Mouse (Mus musculus) heart, postnatal 0 days (tissue): ENCODE measurements at regions not wholly inside any gene's neighbourhood (a gene's known extent, or its start where the extent isn't known, plus 50 kb on each side); places are given as distances from the start of the nearest gene placed in this dataset.

Experiments
- ATAC-seq: fragments of 200-750 bp; cut with Nextera tagmentation; 2 replicates; pipeline ENCODE4 v1.8.0; 2017; ENCODE audit warnings: low read depth, moderate number of reproducible peaks, moderate library complexity; ENCODE audit not compliant: insufficient read depth
- DNase-seq: peaks from one replicate; pipeline ENCODE4 v3.0.0-alpha.2; 2016; ENCODE audit warnings: low spot score
- H3K27ac ChIP-seq: fragments of 300-500 bp; sonication (generic); 2 replicates; pipeline ENCODE4 v1.5.1; 2014; ENCODE audit warnings: low read depth, mild to moderate bottlenecking
- H3K27me3 ChIP-seq: fragments of 300-500 bp; sonication (generic); 2 replicates; pipeline ENCODE4 v1.6.1; 2014; ENCODE audit warnings: low read length, mixed read lengths; ENCODE audit not compliant: control insufficient read depth, insufficient read depth
- H3K36me3 ChIP-seq: fragments of 300-500 bp; sonication (generic); replicated peaks from 2 replicates; pipeline ENCODE4 v1.6.1; 2014; ENCODE audit warnings: low read length, mixed read lengths; ENCODE audit not compliant: control insufficient read depth, insufficient read depth
- H3K4me1 ChIP-seq: fragments of 300-500 bp; sonication (generic); 2 replicates; pipeline ENCODE4 v1.6.1; 2014; ENCODE audit warnings: antibody characterized with exemption; ENCODE audit not compliant: control insufficient read depth, insufficient read depth
- H3K4me2 ChIP-seq: fragments of 300-500 bp; sonication (generic); 2 replicates; pipeline ENCODE4 v1.6.1; 2014; ENCODE audit warnings: low read depth, mild to moderate bottlenecking, low read length, moderate library complexity
- H3K4me3 ChIP-seq: fragments of 300-500 bp; sonication (generic); 2 replicates; pipeline ENCODE4 v1.5.1; 2014; ENCODE audit warnings: low read depth, low read length
- H3K9ac ChIP-seq: fragments of 300-500 bp; sonication (generic); replicated peaks from 2 replicates; pipeline ENCODE4 v1.6.1; 2014; ENCODE audit warnings: low read depth, low read length, mixed read lengths
- H3K9me3 ChIP-seq: fragments of 300-500 bp; sonication (generic); replicated peaks from 2 replicates; pipeline ENCODE4 v1.6.1; 2016; ENCODE audit warnings: low read length; ENCODE audit not compliant: control insufficient read depth
- CTCF ChIP-seq: IDR thresholded peaks from 2 replicates; pipeline ENCODE4 v1.5.1; 2016; ENCODE audit warnings: antibody characterized with exemption, control low read depth, low read depth
- EP300 ChIP-seq: IDR thresholded peaks from 2 replicates; pipeline ENCODE4 v1.6.1; 2016; ENCODE audit warnings: antibody characterized with exemption, low read depth
- WGBS: fragments of 180-500 bp; shearing (Covaris S2); extraction: QIAGEN DNeasy Blood & Tissue Kit; methylation state at CpG from one replicate; pipeline ENCODE4 v1.1.7; 2014; 5-methylcytosine and 5-hydroxymethylcytosine counted together

DNA sequence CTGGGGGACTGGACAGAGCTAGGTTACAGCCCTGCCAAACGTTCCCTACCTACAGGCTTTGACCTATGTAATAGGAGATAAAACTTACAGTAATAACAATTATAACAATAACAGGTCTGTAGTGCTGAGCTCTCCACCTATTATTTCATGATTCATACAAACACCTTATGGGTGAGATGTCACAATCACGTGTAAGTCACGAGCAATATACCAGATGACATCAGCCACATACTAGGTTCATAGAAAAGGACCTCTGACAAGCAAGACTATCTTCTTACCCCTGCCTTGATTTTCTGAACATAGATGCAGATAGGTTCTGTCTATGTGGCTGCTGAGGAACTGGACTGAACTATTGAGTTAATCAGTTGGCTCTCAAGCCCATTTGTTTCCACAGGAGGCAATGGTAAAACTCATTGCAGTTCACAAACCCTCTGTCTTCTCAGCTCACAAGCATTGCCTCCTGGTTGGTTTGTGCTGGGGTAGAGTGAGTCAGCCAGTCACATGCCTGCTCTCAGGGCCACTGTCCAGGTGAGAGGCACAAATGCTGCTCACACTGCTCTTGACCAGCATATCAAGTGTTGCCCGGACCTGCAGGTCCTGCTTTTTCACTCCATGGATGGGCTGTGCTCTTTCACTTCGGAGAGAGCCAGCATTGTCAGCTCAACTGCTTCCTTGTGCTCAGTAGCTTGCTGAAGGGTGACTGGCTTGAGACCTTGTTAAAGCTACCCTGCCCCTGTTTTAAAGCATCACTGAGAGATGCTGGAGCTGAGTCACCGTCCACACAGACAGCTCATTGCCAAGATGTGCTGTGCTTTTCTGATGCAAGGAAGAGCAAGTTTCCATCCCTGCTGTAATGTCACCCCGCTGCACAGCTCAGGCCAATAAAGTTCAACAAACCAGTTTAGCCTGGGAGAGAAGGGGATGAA lies 1275.9 kb downstream of the Gsdmc2 start:
- no peaks in the 10 kb centered on the region for H3K9me3 ChIP-seq
- H3K4me1 ChIP-seq: no peaks in the 10 kb centered on the region
- no peak for ATAC-seq
- no peak for DNase-seq
- TF ChIP-seq CTCF (no peak), EP300 (no peak)
- no peak overlapping the region for H3K4me3 ChIP-seq
- no peaks in the 10 kb centered on the region for H3K36me3 ChIP-seq
- H3K4me2 ChIP-seq: no peak overlapping the region
- WGBS: 65% methylated on average over 7 of the region's 7 CpGs
- H3K27me3 ChIP-seq: no peaks in the 10 kb centered on the region
- H3K9ac ChIP-seq: no peak overlapping the region
- no peak overlapping the region for H3K27ac ChIP-seq

DNA sequence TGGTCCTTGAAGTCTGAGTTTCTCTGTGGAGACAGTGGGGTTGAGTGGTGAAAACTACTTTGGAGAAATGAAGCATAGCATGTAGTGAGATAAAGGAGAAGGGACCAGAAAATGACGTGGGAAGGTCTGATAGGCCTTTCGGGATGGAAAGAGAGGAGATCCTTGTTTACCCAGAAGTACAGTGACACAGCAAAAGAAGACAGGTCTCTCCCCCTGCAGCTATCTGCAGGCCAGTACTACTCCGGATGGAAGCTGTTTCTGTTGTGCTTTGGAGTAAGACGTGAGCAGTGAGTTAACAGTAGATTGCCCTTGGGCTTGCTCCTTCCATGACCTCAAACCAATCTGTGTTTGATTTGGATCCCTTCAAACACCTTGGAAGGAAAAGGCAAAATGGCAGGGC lies 1277.5 kb downstream of the Gsdmc2 start:
- Histone ChIP-seq H3K27ac (no peak overlapping the region), H3K4me1 (no peaks in the 10 kb centered on the region), H3K4me3 (no peak overlapping the region), H3K4me2 (no peak overlapping the region), H3K9me3 (no peaks in the 10 kb centered on the region), H3K27me3 (no peaks in the 10 kb centered on the region), H3K9ac (no peak overlapping the region), H3K36me3 (no peaks in the 10 kb centered on the region)
- ATAC-seq (no peak), DNase-seq (no peak)
- no peak for TF ChIP-seq CTCF
- 63% methylated on average over 4 of the region's 4 CpGs for WGBS

DNA sequence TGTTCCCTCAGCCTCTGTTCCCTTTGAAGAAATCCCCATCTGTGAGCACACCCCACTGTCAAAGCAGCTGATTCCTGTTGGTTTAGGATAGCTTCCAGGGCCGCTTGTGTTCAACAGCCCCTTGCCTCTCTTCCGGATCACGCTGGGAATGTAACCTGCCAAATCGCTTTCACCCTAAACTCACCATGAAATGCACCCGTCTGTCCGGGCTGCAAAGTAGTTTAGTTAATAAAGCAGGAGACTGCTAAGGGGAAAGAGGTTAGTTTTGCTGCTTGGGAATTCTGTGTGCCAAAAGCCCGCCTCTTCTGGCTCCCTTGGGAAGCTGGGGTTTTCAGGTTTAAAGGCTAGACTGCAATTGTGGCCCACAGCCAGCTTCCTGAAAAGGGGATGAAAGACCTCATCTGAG lies 1278.9 kb downstream of the Gsdmc2 start:
- no peak for ATAC-seq
- H3K27ac ChIP-seq: no peak overlapping the region
- WGBS: 12% methylated on average over 7 of the region's 7 CpGs

DNA sequence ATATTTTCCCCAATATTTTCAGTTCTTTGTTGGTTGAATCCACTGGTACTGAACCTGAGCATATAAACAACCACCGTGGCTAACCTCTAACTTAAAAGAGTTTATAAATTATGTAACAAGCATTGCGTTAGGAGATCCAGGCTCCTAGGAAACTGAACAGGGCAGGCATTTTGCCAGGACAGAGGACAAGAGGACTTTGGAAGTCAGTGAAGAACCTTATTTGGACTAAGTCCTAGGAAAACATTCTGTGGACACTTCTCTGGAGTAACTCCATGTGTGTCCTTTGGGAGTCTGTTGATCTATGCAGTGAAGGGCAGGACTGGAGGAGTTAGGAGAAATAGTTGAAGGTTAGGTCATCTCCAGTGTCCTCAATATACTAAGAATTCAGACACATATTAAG lies 1311.7 kb downstream of the Gsdmc2 start:
- WGBS: 67% methylated on average over 2 of the region's 2 CpGs

More for the DNA sequence above, 1278.9 kb downstream of the Gsdmc2 start:
- no peak overlapping the region for H3K4me3 ChIP-seq
- H3K27me3 ChIP-seq: no peaks in the 10 kb centered on the region
- peak overlapping the region; percentile 44 for H3K4me2 ChIP-seq
- TF ChIP-seq EP300: no peak
- no peak for TF ChIP-seq CTCF
- no peaks in the 10 kb centered on the region for H3K4me1 ChIP-seq
- H3K9ac ChIP-seq: no peak overlapping the region
- no peaks in the 10 kb centered on the region for H3K9me3 ChIP-seq
- peak; percentile 36 for DNase-seq
- H3K36me3 ChIP-seq: no peaks in the 10 kb centered on the region

DNA sequence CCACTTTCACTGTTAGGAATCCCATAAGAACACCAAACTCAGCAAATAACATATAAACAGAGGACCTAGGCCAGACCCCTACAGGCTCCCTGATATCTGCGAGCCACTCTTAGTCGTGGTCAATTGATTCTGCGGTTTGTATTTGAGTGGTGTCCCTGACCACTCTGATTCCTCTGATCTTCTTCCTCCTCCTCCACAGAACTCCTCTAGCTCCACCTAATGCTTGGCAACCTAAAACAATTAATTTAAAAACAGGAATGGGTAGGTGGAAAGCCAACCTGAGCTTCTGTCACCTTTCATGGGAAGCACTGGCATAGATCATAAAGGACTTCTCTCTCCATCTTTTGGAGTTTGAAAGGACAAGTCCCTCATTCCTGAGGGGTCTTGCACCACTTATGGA lies 1316.0 kb downstream of the Gsdmc2 start:
- Histone ChIP-seq H3K9ac (no peak overlapping the region), H3K4me3 (no peak overlapping the region), H3K36me3 (no peaks in the 10 kb centered on the region), H3K9me3 (no peaks in the 10 kb centered on the region), H3K4me1 (no peaks in the 10 kb centered on the region), H3K27me3 (no peaks in the 10 kb centered on the region), H3K4me2 (no peak overlapping the region), H3K27ac (no peak overlapping the region)
- DNase-seq (no peak), ATAC-seq (no peak)
- WGBS: 79% methylated on average over 3 of the region's 3 CpGs
- peak; percentile 25 for TF ChIP-seq CTCF
- no peak for TF ChIP-seq EP300

More for the DNA sequence above, 1311.7 kb downstream of the Gsdmc2 start:
- H3K36me3 ChIP-seq: no peaks in the 10 kb centered on the region
- DNase-seq (no peak), ATAC-seq (no peak)
- no peak overlapping the region for H3K27ac ChIP-seq
- no peak for TF ChIP-seq EP300
- no peaks in the 10 kb centered on the region for H3K4me1 ChIP-seq
- no peaks in the 10 kb centered on the region for H3K9me3 ChIP-seq
- H3K9ac ChIP-seq: no peak overlapping the region
- no peaks in the 10 kb centered on the region for H3K27me3 ChIP-seq
- no peak overlapping the region for H3K4me3 ChIP-seq
- no peak overlapping the region for H3K4me2 ChIP-seq

DNA sequence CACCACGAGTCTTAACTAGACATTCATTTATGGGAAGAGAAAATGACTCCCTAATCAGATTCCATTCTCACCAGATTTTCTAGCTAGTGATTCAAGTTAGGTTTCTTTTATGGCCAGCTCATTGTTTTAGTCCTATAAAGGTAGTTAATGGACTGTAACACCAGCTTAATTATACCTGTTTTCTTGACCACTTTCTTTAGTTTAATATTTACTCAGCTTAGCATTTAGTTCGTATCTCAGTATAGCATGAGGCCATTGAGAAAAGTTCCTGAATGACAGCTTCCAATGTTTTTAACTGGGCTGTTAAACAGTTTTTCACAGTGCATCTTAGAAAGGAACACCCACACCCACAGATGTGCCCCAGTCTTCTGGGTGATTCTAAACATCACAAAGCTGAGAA lies 1320.3 kb downstream of the Gsdmc2 start:
- ATAC-seq (no peak), DNase-seq (no peak)
- Histone ChIP-seq H3K27me3 (no peaks in the 10 kb centered on the region), H3K4me3 (no peak overlapping the region), H3K36me3 (no peaks in the 10 kb centered on the region), H3K27ac (no peak overlapping the region), H3K9me3 (no peaks in the 10 kb centered on the region), H3K4me1 (no peaks in the 10 kb centered on the region), H3K9ac (no peak overlapping the region), H3K4me2 (no peak overlapping the region)
- TF ChIP-seq EP300: no peak
- TF ChIP-seq CTCF: no peak
- WGBS: 43% methylated on average over 2 of the region's 2 CpGs
